Mouse (Mus musculus) CH12.LX (cell line): ENCODE measurements around the gene Wbp11.

Experiments used
- MXI1 ChIP-seq: IDR thresholded peaks from 2 replicates; pipeline ENCODE4 v1.6.1; 2011; ENCODE audit warnings: mild to moderate bottlenecking, low read depth, low read length, improper control_type of control experiment
- NELFE ChIP-seq: IDR thresholded peaks from 2 replicates; pipeline ENCODE4 v1.6.1; 2011; ENCODE audit warnings: low read depth, low read length, improper control_type of control experiment
- NRF1 ChIP-seq: IDR thresholded peaks from 2 replicates; pipeline ENCODE4 v1.6.1; 2014; ENCODE audit warnings: low read depth, mild to moderate bottlenecking, inconsistent platforms, low read length, improper control_type of control experiment, moderate library complexity
- POLR2A ChIP-seq: IDR thresholded peaks from 2 replicates; pipeline ENCODE4 v1.6.1; 2011; ENCODE audit warnings: low read depth, mild to moderate bottlenecking, improper control_type of control experiment, low read length

DNA sequence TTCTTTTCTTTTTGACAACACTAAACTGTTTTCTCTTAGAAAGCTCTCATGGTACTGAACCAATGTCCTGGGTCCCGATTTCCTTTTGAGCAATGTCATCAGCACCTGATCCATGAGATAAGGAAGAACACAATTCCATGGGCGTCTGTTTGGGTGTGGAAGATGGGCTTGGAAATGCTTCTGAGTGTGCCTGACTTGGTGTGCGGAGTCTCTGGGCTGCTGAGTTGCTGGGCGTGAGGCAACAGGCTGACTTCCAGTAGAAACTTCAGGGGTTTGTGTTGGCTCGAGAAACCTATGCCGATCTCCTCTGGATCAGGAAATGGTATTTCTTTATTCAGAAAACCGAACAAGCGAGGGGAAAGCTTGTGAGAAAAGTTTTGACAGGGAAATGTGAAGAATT lies 58.9 kb downstream of the Wbp11 start:
- no peak for TF ChIP-seq MXI1
- no peak for TF ChIP-seq NELFE
- no peak for TF ChIP-seq NRF1
- TF ChIP-seq POLR2A, result no peak
